Mouse (Mus musculus) hindbrain, embryonic 10.5 days (tissue): ENCODE results near the gene Myo10. TPM values are rescaled to one million over a fixed set of nuclear protein-coding genes. Genes with fewer than 3 reads are reported as not detected.

Experiments used
- DNase-seq: peaks from one replicate; pipeline ENCODE4 v3.0.0-alpha.2; 2017; ENCODE audit warnings: low spot score
- H3K27ac ChIP-seq: fragments of 300-500 bp; sonication (generic); 2 replicates; pipeline ENCODE4 v1.5.1; 2016; ENCODE audit warnings: mild to moderate bottlenecking, moderate library complexity
- H3K27me3 ChIP-seq: fragments of 300-500 bp; sonication (generic); 2 replicates; pipeline ENCODE4 v1.6.1; 2016; ENCODE audit warnings: mild to moderate bottlenecking; ENCODE audit not compliant: poor library complexity, insufficient read depth, severe bottlenecking
- H3K36me3 ChIP-seq: fragments of 300-500 bp; sonication (generic); 2 replicates; pipeline ENCODE4 v1.6.1; 2016; ENCODE audit warnings: mild to moderate bottlenecking, moderate library complexity
- H3K4me1 ChIP-seq: fragments of 300-500 bp; sonication (generic); replicated peaks from 2 replicates; pipeline ENCODE4 v1.6.1; 2016; ENCODE audit warnings: mild to moderate bottlenecking
- H3K4me3 ChIP-seq: fragments of 300-500 bp; sonication (generic); 2 replicates; pipeline ENCODE4 v1.5.1; 2016; ENCODE audit warnings: mild to moderate bottlenecking, moderate library complexity
- H3K9me3 ChIP-seq: fragments of 300-500 bp; sonication (generic); 2 replicates; pipeline ENCODE4 v1.6.1; 2016; ENCODE audit warnings: mild to moderate bottlenecking, moderate library complexity
- WGBS: fragments of 180-500 bp; shearing (Covaris S2); methylation state at CpG from one replicate; pipeline ENCODE4 v1.1.7; 2016; 5-methylcytosine and 5-hydroxymethylcytosine counted together
- polyA plus RNA-seq: library from polyadenylated mRNA; unstranded; fragments of >200 nt; fragmentation: Nextera tagmentation; extraction: Ambion mirVana; gene quantifications from 2 replicates; pipeline ENCODE4 v1.2.1, GENCODE M21; 2016

Myo10 gene
- polyA plus RNA-seq, 1 experiment from 2014 or later, result 41.8 TPM

DNA sequence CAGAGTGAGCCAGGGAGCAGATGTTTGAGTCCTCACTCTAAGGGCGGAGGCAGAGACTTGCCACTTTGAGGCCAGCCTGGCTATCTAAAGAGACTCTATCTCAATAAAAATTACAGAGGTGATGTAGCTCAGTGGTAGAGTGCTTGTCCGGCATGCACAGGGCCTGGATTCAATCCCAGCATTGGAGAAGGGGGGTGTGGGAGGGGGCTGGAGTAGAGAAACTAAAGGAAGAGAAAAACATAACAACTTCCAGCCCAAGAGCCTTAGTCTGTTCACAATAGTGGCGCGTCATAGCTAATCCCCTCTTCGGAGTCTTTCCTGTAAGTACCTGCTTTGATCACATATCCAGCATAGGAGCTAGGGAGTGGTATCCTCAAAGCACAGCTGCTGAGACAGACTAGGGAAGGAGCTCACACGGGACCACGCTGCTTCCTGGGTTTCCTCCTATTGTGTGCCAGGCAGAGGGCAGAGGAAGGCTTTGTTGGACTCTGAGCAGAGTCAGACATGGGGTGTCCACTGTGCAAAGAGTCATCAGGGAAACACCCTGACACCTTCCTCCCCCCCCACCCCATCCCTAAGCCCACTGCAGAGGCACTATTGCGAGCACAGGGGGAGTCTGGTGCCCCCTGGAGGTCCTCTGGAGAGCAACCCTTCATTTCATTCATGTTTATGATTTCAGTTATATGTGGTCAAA, 169.5 kb downstream of the Myo10 start:
- Histone ChIP-seq H3K27me3 (no peaks in the 10 kb centered on the region), H3K4me3 (no peak overlapping the region), H3K4me1 (0 out of 2 replicates have a peak, but pooled peaks cover 11% of the 10 kb centered on the region), H3K9me3 (no peaks in the 10 kb centered on the region), H3K36me3 (peaks cover 97% of the 10 kb centered on the region), H3K27ac (no peak overlapping the region)
- 81% methylated on average over 8 of the region's 8 CpGs for WGBS
- DNase-seq, result no peak

GRCm38 (mm10) chr15:25794123-25794522, 171.8 kb downstream of the Myo10 start:
- Histone ChIP-seq H3K27ac (no peak overlapping the region), H3K36me3 (peaks cover 97% of the 10 kb centered on the region), H3K4me1 (0 out of 2 replicates have a peak, but pooled peaks cover 5% of the 10 kb centered on the region), H3K9me3 (no peaks in the 10 kb centered on the region), H3K27me3 (no peaks in the 10 kb centered on the region), H3K4me3 (no peak overlapping the region)
- WGBS, result 80% methylated on average over 8 of the region's 8 CpGs
- DNase-seq, result no peak

DNA sequence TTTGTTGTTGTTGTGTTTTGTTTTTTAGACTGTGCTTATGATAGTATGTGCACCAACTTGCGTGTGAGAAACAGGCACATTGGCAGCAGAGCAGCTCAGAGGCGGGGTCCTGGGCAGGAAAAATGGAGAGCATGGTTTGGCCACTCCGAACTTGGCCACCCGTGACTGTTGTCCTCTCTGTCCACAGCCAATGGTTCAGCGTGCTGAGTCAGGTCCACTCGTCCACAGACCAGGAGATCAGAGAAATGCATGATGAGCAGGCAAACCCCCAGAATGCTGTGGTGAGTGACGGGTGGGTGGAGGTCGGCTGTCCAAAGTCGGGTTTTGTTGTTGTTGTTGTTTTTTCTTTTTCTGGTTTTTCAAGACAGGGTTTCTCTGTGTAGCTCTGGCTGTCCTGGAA, 173.2 kb downstream of the Myo10 start:
- Histone ChIP-seq H3K4me3 (no peak overlapping the region), H3K4me1 (0 out of 2 replicates have a peak, but pooled peaks cover 5% of the 10 kb centered on the region), H3K27me3 (no peaks in the 10 kb centered on the region), H3K27ac (no peak overlapping the region), H3K9me3 (no peaks in the 10 kb centered on the region), H3K36me3 (peaks cover 97% of the 10 kb centered on the region)
- 95% methylated on average over 9 of the region's 9 CpGs for WGBS
- DNase-seq, result no peak

- no peaks in the 10 kb centered on the region for H3K27me3 ChIP-seq
- H3K27ac ChIP-seq, result no peak overlapping the region
- DNase-seq, result no peak
- no peak overlapping the region for H3K4me3 ChIP-seq
- WGBS, result 60% methylated on average over 3 of the region's 3 CpGs
- H3K36me3 ChIP-seq, result peaks cover 98% of the 10 kb centered on the region
- H3K9me3 ChIP-seq, result no peaks in the 10 kb centered on the region
- no peaks in the 10 kb centered on the region for H3K4me1 ChIP-seq
Observed at GRCm38 (mm10) chr15:25796353-25796752, 174.0 kb downstream of the Myo10 start.

DNA sequence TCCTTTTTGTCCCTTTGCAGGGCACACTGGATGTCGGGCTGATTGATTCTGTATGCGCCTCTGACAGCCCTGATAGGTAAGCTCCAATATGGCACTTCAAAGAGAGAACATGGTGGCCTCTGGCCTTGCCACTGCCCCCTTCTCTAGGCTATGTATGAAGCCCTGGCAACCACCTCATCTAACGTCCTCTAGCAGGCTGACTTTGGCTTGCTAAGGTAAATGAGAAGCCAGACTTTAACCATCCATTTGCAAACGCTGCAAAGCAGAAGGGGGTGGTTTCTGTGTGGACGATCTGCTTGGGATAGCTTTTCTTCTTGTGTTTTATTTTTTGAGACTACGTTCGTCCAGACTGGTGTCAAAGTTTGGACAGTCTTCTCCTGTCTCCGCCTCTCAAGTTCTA, 174.9 kb downstream of the Myo10 start:
- 90% methylated on average over 8 of the region's 8 CpGs for WGBS

DNA sequence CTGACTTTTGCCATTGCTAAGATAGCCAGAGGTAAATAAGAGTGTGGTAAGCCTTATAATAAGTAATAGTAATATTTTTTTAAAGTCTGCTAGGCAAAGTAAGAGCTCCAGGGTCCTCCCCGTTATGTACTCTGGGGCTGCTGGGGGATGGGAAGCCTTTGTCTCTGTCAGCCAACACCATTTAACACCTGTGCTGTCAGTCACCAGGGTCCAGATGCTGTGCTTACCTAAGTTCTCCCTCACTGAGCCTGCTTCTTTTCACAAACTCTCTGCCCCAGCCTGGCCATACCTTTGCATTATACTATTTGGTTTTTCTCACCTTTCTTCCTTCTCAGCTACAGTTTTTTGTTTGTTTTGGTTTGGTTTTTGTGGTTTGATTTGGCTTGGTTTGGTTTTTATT, 175.6 kb downstream of the Myo10 start:
- 89% methylated on average over 1 of the region's 1 CpGs for WGBS
- H3K36me3 ChIP-seq, result peaks cover 100% of the 10 kb centered on the region
- no peak for DNase-seq
- no peak overlapping the region for H3K27ac ChIP-seq
- H3K9me3 ChIP-seq, result no peaks in the 10 kb centered on the region
- H3K27me3 ChIP-seq, result no peaks in the 10 kb centered on the region
- H3K4me3 ChIP-seq, result no peak overlapping the region
- no peaks in the 10 kb centered on the region for H3K4me1 ChIP-seq

More for the DNA sequence above, 174.9 kb downstream of the Myo10 start:
- H3K4me3 ChIP-seq, result no peak overlapping the region
- DNase-seq, result no peak
- peaks cover 99% of the 10 kb centered on the region for H3K36me3 ChIP-seq
- H3K4me1 ChIP-seq, result no peaks in the 10 kb centered on the region
- H3K27ac ChIP-seq, result no peak overlapping the region
- H3K9me3 ChIP-seq, result no peaks in the 10 kb centered on the region
- no peaks in the 10 kb centered on the region for H3K27me3 ChIP-seq

DNA sequence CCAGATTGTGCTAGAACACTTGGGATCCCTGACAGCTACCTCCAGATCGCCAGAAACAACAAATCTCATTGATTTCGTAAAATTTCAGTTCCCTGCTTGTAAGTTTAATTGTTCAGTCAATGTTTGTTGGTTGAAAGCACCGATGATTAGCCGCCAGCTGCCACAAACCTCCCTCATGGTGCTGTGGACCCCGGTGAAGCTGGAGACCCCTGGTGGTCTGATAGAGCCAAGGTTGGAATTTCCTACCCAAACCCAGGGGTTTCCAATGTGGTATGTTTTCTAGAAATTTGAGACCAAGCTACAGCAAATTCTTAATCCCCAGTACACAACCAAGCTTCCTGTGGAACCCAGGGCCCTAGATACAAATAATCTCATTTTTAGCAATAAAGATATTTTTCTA, 179.4 kb downstream of the Myo10 start:
- WGBS, result 88% methylated on average over 5 of the region's 5 CpGs
- H3K4me1 ChIP-seq, result no peaks in the 10 kb centered on the region
- H3K36me3 ChIP-seq, result peaks cover 100% of the 10 kb centered on the region
- no peak for DNase-seq
- no peak overlapping the region for H3K27ac ChIP-seq
- no peak overlapping the region for H3K4me3 ChIP-seq
- H3K9me3 ChIP-seq, result no peaks in the 10 kb centered on the region
- no peaks in the 10 kb centered on the region for H3K27me3 ChIP-seq

GRCm38 (mm10) chr15:25802194-25802593, 179.9 kb downstream of the Myo10 start:
- DNase-seq, result no peak
- peaks cover 100% of the 10 kb centered on the region for H3K36me3 ChIP-seq
- WGBS, result 94% methylated on average over 8 of the region's 8 CpGs

GRCm38 (mm10) chr15:25803111-25803510, 180.8 kb downstream of the Myo10 start:
- DNase-seq, result no peak
- 93% methylated on average over 15 of the region's 15 CpGs for WGBS
- no peak overlapping the region for H3K27ac ChIP-seq

More at GRCm38 (mm10) chr15:25802194-25802593, 179.9 kb downstream of the Myo10 start:
- Histone ChIP-seq H3K4me1 (no peaks in the 10 kb centered on the region), H3K9me3 (no peaks in the 10 kb centered on the region), H3K27ac (no peak overlapping the region), H3K27me3 (no peaks in the 10 kb centered on the region), H3K4me3 (no peak overlapping the region)

GRCm38 (mm10) chr15:25805336-25806110, 183.2 kb downstream of the Myo10 start:
- no peaks in the 10 kb centered on the region for H3K9me3 ChIP-seq
- peaks cover 100% of the 10 kb centered on the region for H3K36me3 ChIP-seq
- peak; percentile 70 for DNase-seq
- H3K27ac ChIP-seq, result no peak overlapping the region
- H3K4me3 ChIP-seq, result no peak overlapping the region
- 88% methylated on average over 21 of the region's 21 CpGs for WGBS
- no peaks in the 10 kb centered on the region for H3K27me3 ChIP-seq
- H3K4me1 ChIP-seq, result no peaks in the 10 kb centered on the region

More at GRCm38 (mm10) chr15:25803111-25803510, 180.8 kb downstream of the Myo10 start:
- Histone ChIP-seq H3K4me3 (no peak overlapping the region), H3K27me3 (no peaks in the 10 kb centered on the region), H3K36me3 (peaks cover 100% of the 10 kb centered on the region), H3K9me3 (no peaks in the 10 kb centered on the region), H3K4me1 (no peaks in the 10 kb centered on the region)

DNA sequence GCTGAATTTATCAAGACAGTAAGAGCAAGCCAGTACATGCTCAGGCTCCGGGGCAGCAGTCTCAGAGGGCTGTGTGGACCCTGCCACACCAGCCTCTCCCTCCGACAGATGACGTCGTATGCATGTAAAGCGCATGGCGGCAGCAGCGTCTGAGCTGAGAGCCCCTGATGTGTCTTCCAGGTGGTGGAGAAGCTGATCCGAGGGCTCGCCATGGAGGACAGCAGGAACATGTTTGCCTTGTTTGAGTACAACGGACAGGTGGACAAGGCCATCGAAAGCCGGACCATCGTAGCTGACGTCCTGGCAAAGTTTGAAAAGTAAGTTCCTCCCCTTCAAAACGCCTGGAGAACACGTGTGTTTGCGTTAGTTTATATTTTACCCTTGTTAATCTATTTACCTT, 184.0 kb downstream of the Myo10 start:
- H3K9me3 ChIP-seq, result no peaks in the 10 kb centered on the region
- no peak overlapping the region for H3K27ac ChIP-seq
- H3K4me3 ChIP-seq, result no peak overlapping the region
- H3K27me3 ChIP-seq, result no peaks in the 10 kb centered on the region
- WGBS, result 96% methylated on average over 17 of the region's 17 CpGs
- no peaks in the 10 kb centered on the region for H3K4me1 ChIP-seq
- no peak for DNase-seq
- peaks cover 100% of the 10 kb centered on the region for H3K36me3 ChIP-seq

- Histone ChIP-seq H3K4me1 (no peaks in the 10 kb centered on the region), H3K27me3 (no peaks in the 10 kb centered on the region), H3K9me3 (no peaks in the 10 kb centered on the region), H3K36me3 (peaks cover 100% of the 10 kb centered on the region), H3K4me3 (no peak overlapping the region), H3K27ac (no peak overlapping the region)
- 94% methylated on average over 9 of the region's 9 CpGs for WGBS
- DNase-seq, result no peak
Observed at GRCm38 (mm10) chr15:25806878-25807277, 184.6 kb downstream of the Myo10 start.
